Mouse (Mus musculus): ENCODE data around the gene Dusp1. TPM values are rescaled to one million over a fixed set of nuclear protein-coding genes. Genes with fewer than 3 reads are reported as not detected.
A peak's percentile ranks its signal among the peaks of the same experiment; 100 is the strongest.

The Dusp1 gene
- total RNA-seq, 2 experiments from 2014 or later, result 17.1 to 19.3 TPM

DNA sequence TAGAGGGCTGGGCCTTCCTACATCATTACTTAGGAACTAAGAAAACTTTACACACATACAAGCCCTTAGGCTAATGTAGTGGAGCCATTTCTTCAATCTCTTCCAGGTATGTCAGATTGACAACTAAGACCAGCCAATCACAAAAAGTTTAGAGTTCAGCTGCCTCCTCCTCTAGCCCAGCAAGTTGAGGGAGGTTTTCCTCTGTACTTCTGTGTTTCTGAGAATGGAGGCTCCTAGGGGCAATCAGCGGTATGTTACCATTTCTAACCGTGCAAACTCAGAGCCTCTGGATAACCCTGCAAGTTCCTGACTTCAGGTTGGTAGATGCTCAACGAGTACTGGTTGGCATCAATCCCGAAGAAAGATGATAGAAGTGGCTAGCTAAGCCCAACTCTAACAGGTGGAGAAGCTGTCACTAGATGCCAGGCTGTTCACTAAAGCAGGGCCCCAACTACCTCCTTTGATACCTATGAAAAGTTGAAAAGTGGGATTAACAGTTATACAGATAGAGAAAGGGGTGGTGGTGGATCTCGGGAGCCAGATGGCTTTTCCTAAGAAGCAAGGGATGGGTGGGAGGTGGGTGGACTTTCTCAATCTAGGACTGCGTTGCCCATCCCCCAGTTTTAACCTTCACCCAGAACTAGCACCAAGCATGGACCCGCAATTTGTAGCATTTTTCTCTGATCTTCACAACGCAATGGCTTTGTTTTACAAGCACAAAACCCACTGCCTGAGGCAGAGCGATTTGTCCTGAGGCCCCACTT is 1.2 kb downstream of the Dusp1 start:
- DNase-seq, result no peak

DNA sequence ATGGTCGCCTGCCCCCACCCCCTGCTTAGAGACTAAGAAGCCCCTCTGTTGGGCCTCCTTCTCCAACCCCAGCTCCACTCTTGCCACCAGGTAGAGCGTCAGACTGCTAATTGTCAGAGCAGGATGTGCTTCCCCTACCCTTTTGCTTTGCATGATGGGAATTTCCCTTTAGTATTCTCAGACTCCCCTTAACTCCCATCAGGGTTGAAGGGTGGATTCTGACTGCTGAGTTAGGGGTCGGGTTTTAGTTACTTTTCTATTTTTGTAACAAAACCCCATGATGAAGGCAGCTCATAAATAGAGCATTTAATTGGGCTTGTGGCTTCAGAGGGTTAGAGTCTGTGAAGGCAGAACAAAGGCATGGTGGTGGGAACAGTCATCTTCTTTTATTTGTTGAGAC is 8.9 kb downstream of the Dusp1 start:
- DNase-seq, result no peak

DNA sequence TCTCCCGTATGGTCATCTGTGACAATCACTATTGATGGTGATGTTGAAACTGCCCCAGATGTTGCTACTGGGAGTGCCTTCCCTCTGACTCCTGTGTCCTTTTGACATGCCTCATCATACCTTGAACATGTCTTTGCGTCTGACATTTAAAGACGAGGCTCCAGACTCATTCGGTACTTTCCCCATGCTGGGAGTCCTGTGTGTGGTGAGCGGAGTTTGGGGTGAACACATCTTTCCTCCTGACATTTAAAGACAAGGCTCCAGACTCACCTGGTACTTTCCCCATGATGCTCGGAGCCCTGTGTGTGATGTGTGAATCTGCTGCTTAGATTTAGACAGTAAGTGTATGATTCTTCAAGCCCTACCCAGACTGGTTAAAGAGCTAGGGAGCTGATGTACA is 10.8 kb downstream of the Dusp1 start:
- DNase-seq, result no peak

DNA sequence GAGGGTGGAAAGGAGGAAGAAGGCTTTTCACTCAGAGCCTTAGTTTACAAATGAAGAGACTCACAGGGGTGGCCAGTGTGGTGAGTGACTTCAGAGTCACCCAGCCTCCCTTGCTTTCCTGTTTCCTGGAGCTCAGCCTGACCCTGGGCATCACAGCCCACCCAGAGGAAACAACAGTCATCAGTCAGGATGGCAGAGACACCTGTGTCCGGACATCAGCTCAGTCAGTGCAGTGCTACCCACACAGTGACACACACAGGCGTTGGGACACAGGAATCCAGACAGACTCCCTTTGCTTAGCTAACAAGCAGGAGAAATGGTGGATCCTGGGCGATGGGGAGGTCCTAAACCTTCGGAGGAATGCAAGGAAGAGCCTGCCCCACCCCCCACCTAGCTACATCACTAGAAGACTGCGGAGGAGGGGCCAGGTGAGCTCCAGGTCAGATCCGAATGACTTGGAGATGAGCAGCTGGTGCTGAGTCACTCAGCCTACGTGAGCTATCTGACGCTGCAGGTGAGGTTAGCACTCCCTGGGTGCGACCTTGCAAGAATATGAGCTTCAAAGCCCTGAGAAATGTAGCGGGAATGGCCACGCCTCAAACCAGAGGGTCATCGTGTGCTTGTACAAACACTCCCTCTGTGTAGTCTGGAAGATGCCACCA is 12.6 kb downstream of the Dusp1 start:
- no peak for DNase-seq

DNA sequence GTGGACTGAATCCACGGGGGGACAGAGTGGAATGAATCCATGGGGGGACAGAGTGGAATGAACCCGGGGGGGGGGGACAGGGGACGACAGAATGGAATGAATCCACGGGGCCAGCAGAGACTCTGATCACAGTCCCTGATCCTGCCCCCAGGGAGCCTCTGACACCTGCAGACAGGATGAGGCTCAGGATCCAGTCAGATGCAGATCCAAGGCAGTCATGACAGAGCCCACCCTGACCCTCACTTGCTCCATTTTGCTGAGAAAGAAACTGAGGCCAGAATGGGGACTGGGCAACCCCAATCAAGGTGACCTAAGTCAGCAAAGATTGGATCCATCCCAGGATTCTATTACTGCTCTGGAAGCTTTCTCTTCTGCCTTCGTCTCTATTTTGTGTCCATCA is 13.4 kb downstream of the Dusp1 start:
- no peak for DNase-seq

DNA sequence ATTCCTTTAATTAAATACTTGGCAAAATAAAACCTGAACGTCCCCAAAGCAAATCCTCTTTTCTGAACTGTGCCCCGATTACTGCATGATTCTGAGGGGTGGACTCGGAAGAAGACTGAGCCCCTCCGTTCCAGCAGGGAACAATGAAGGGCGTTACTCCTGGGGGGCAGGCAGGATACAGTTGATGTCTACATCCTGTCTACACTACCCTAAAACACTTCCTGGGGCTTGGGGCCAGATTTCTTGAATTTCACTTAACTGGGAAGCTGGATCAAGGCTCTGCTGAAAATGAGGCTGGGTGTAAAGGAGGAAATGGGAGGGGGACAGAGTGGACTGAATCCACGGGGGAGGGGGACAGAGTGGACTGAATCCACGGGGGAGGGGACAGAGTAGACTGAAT is 14.2 kb downstream of the Dusp1 start:
- no peak for DNase-seq

DNA sequence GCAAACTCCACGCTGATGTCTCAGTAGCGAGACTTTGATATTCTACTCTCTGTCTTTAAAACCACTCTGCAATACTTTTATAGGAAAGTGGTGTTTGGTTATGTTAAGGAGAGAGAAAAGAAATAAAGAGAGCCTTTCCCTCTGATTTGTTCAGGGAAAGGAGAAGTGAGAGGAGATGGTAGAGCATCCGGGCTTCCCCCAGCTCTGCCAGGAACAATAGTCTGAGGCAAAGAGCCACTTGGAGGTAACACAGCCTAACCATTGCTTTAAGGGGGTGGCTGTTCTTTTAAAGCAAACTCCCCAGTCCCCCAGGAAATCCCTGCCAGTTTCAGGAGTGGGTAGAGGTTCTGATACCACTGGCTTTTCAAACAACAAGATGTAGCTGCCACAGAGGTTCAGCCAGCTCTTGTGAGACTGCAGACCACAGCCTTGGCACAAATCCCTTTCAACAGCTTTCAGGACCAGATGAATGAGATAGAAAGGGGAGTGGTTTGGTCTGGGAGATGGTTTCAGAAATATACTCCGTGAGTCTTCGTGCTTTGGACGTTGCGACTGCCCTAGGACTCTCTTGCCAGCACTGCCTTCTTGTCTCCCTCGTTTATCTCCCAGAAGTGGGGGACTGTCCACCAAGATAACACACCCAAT is 17.5 kb downstream of the Dusp1 start:
- DNase-seq, result no peak

DNA sequence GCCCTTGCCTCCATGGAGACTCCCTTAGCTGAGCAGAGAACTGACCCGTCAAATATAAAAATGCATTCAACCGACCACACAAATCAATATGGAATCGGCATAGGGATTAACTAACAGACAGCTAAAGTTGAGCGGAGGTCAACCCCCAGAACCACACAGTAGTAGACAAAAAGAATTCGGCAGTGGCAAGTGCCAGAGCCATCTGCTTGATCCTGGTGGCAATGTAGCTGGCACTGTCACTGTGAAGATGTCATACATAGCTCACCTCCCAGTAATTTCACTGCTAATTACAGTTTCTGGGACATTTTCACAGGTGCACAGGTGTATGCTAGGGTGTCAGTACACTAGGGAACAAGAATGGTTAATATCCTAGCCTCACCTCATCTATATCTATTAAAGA is 21.8 kb downstream of the Dusp1 start:
- no peak for DNase-seq

DNA sequence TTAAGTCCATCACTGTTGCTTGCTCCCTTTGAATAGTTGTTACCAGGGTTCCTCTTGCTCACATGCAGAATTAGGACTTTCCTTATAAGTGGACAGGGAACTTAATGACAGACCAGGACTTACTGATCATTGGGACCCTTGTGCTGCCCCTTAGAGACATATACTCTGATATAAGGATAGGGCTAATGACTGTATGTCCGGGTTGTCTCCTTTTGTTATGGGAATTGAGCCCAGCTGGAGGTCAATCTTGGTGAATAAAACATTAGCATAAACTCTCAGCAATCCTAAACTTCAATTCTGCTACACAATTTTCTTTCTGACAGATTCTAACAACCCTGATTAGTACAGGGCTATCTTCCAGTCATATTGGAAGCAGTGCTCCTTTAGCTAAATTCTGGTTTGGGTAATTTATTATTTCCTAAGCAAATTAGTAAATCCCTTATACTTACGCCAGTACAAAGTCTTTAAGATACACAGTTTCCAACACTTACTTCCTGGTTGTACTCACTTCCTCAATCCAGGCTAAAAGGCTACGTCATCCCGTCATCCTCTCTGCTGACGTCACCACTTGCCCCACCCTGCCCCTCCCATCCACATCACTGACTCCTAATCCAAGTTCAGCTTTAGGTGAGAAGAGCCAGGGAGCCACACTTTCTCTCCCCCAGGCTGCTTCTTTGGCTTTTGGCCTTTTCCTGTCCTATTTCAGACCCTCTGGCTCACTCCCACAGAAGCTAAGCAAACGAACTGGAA is 24.0 kb downstream of the Dusp1 start:
- DNase-seq, result no peak

DNA sequence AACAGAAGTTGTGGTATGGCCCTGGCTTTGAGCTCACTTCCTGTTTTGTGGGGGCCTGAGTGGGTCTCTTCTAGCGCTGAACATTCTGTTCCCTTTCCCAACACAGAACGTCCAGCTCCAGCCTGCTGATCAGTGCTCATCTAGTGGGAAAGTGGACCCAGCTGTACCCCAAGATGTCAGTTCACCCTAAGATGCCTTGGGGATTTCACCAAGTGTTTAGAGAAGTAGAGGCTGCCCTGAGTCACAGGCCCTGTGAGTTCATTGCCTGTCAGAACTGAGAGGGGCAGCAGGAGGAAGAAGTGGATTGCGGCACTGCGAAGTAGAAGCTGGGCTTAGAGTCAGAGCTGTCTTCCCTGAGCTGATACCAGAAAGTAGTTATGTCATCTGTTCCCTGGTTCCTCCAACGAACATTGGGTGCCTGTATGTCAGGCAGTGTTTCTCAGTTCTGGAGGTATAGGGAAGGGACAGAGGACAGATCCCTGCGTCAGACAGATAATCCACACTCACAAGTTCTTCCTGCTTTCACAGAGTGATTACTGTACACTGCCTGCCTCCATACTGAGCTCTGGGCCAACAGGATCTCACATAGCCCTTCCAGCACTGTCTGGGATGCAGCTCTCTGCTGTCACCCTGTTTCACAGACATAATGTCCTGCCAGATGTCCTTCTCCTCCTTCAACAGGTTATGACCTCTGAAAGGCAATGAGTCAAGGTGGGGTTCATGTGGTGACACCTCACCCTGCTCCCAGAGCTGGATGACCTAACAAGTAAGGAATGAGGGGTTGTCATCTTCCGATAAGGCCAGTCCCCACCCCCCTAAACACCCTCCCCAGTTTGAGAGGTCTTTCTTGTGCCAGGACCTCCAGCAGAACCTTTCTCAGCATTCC is 26.4 kb downstream of the Dusp1 start:
- DNase-seq, result no peak

DNA sequence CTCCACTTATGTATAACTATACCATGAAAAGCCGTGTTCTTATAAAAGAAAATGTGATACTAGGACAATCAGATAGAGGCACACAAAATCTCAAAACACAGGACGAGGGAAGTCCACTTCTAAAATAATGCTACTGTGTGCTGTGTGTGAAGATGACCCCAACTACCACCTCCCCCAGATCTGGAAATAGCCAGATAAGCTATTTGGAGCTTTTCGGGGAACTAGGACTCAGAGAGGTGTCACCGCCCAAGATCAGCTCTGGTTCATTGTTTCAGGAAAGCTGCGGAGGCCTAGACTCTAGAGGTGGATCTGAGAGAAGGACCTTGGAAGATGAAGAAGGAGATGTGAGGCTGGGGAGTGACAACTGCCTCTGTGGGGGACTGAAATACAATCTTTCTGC is 27.2 kb downstream of the Dusp1 start:
- DNase-seq, result no peak

DNA sequence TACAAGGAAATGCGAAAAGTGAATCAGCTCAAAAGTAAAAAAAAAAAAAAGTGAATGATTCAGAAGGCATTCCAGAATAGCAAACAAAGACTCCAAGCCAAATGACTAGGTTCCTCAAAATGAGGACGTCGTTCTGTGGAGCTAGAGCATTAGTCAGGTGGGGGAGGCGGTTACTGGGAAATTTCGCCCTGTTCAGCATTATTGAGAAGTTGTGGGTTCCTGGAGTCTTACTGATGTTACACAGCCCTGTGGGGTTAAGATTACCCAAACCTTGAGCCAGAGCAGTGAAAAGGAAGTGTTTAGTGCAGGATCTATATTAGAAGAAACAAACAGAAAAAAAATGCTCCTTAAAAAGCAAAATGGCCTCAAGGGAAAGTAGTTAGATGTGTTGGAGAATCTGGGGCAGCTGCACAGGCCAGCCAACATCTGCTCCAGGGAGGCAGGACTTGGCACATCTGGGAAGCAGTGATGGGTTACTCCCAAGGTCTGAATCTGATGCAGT is 28.0 kb downstream of the Dusp1 start:
- no peak for DNase-seq

DNA sequence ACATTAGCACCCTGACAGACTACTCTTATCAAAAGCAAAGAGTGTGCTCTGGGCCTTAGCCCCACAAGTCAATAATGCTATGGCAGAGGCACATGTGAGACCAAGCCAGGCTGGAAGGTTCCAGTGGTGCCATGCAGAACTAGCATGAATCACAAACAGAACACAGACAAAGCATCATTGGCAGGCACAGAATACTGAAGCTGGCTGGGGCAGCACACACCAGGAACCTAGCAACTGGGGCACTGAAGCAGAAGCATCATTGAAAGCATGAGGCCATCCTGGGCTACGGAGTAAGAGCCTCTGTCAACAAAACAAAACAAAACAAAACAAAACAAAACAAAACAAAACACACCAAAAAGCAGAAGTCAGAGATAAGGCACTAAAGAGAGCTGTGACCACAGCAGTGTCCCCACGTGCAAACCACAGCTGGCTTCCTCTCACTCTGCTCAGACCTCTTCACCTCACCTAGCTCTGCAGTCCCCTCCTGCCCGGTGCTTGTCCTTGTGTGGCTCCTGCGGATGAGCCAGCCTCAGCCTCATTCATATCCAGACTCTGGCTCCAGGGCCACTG is 29.4 kb downstream of the Dusp1 start:
- DNase-seq, result no peak

DNA sequence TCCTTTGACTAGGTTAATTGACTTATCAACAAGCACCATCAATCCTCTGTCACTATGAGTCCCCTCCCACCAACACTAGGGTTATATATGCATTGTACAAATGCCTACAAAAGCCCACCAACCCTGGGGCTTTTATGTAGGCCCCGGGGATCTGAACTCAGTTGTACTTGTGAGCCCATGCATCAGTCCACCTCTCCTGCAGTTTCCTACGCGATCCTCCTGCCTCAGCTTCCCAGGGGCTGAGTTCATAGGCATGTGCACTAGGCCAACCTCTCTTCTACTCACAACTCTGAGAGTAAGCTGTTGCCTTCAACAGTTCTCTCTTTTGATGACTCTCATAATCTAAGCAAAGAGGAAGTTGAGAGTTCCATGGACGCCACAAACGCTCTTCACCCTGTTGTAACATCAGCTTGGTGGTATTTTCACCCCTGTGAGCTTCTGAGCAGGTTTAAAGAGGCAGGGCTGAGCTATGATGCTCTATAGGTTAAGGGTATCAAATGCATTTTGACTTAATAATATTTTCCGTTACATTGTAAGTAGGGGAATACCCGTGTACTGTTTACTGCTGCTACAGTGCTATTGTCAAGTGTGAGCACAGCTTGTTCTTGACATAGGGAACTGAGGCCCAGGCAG is 30.4 kb downstream of the Dusp1 start:
- DNase-seq, result no peak

DNA sequence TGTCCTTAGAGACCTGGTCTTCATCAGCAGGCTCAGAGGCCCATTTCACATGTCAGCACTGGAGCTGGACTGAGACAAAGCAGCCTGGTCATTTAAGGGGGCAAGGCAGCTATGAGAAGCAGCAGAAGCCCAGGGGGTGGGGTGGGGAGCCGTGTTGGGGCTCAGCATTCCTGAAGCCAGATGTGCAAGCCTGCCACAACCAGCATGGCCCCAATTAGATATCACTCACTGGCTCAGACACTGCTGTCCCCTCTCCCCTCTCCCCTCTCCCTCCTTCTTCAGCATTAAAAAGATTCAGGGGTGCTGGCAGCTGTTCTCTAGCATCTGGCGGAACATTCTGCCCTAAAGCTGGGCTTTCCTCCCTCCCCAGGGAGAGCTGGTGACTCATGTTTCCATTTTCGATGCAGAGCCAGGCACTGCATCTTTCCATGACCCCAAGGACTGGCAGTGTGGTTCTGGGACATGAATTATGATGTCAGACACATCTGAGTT is 31.3 kb downstream of the Dusp1 start:
- no peak for DNase-seq

DNA sequence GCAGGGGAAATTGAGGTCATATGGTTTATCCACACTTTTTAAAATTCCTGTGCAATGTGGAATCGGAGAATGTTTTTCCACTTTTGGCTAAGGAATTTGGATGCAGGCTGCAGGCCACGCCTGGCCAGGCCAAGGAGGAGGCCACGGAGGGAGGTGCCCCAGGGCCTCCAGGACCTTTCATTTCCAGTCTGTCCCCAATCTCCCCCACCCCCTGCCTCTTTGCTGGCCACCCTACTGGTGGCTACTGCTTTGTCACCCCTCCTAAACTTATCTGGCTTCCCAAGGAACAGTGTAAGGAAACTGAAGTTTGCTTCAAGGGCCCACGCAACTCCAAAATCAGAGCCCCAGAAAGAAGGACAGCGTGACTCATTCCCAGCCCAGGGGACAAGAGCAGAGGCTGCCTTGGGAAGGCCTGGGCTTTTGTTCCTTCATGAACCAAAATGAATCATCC is 32.1 kb downstream of the Dusp1 start:
- DNase-seq, result no peak

DNA sequence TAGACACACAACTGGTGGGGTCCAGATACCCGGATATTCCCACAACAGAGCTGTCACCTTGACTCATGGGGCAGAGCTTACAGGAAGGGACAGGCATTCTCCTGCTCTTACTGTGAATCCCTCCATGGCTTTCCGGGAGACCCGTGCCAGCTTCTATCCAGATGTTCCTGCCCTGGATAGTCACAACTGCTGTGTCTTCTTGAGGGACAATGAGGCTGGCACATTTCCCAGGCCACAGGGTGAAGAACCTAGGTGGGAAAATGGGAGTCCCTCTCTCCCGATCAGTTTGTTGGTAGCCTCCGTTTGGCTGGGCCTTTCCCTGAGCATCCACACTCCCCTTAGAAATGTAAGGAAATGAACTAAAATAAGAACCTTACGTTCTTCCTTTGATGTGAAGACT is 33.2 kb downstream of the Dusp1 start:
- no peak for DNase-seq

DNA sequence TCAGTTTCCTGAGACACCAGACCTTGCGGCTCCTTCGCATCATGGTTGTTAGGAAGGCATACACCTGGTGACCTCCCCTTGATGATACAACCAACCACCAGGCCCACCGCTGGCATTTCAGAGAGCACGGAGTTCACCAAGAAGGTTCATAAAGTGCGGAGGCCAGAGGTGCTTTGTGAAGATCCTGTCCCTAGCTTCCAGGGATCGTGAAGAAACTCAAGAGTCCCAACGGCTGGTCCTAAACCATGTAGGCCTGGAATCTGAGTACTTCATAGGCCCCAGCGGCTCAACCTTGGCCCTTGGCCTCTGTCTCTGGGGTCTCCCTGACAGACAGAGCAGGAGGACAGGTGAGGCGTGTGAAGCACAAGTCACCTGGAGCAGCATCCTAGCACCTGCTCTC is 34.6 kb downstream of the Dusp1 start:
- no peak for DNase-seq

DNA sequence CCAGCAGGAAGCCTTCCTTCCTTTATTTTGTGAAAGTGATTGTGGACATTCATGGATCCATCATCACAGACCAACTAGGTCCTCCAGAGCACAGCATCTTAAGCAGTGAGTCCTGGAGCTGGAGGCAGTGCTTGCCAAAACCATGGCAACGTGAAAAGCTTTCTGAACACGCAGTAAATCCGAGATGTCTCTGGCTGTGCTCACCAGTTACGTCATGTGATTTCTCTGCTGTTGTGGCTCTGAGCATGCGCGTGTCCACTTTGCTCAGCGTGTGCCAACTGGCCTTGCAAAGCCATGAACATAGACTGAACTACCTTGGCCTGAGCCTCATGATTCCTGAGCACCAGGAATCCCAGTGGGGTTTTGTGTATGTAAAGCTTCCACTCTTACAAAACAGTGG is 36.6 kb downstream of the Dusp1 start:
- DNase-seq, result peak; percentile 43 to 51

DNA sequence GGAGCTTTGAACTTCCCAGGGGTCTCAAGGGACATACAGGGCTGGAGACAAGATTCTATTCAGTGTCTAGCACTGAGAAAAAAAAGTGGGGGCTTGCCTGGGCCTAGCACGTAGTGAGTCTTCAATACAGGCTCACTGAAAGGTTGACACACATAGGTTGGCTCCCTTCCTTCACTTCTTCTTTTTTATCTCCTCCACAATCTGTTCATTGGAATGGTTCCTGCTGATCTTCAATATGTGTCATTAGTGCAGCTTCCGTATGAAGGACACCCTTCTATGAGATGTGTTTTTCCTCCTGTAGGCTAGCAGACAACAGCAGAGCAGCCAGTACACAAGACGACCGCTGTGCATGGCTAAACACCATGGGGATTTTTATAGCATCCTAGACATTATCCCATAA is 37.1 kb downstream of the Dusp1 start:
- no peak for DNase-seq

DNA sequence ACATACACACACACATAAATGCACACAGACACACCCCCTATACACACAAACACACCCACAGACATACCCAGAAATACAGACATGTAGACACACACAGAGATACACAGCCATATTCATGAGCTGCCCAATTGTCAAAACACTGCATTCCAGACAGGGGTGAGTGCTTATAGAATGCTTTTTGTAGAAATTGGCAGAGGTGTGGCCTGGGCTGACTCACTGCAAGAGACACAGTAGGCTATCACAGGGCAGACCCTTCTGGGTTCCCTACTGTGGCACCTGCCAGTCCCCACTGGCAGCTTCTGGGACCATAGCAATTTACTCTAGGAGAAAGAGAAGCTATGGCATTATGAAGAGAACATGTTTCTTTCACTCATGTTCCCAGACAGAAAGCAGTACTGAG is 37.6 kb downstream of the Dusp1 start:
- DNase-seq, result no peak

All from layer of hippocampus, postnatal 36 days (tissue).